Mouse (Mus musculus) left cerebral cortex, postnatal 10 days (tissue): ENCODE results near the gene Kcnk10. TPM values are rescaled to one million over a fixed set of nuclear protein-coding genes. Genes with fewer than 3 reads are reported as not detected.

ENCODE experiments used
- DNase-seq, 2 experiments: peaks; one replicate each; pipeline ENCODE4 v3.0.0; 2021 to 2022; ENCODE audit warnings: low spot score in 2 of 2, mixed read lengths in 1 of 2; ENCODE audit errors: extremely low spot score in 1 of 2
- intact Hi-C: fragments of 180-260 bp; cut with DNase I; formaldehyde crosslinking; loops from one replicate; pipeline ENCODE4 v1.15.1; 2025
- total RNA-seq, 2 experiments: library from RNA; stranded (reverse); gene quantifications; 2 replicates each; pipeline ENCODE4 v1.2.3; 2021

The Kcnk10 gene
- total RNA-seq, 2 experiments from 2014 or later, result 44.2 to 46.2 TPM

- intact Hi-C loops, result loop anchor here (5.0 kb wide), 1 partner anchor 37 kb away; no protein-coding TSS in a partner anchor
- DNase-seq, result no peak
Observed at GRCm38 (mm10) chr12:98535494-98535901, 42.6 kb downstream of the Kcnk10 start.

GRCm38 (mm10) chr12:98528635-98529034, 49.5 kb downstream of the Kcnk10 start:
- intact Hi-C loops, result no loop called here
- no peak for DNase-seq

GRCm38 (mm10) chr12:98525361-98525760, 52.7 kb downstream of the Kcnk10 start:
- no peak for DNase-seq
- intact Hi-C loops, result no loop called here

GRCm38 (mm10) chr12:98524331-98525311, 53.5 kb downstream of the Kcnk10 start:
- intact Hi-C loops, result no loop called here
- no peak for DNase-seq

GRCm38 (mm10) chr12:98521311-98521710, 56.8 kb downstream of the Kcnk10 start:
- intact Hi-C loops, result no loop called here
- no peak for DNase-seq

- intact Hi-C loops, result no loop called here
- DNase-seq, result no peak
Observed at GRCm38 (mm10) chr12:98520568-98520931, 57.6 kb downstream of the Kcnk10 start.

- intact Hi-C loops, result no loop called here
- no peak for DNase-seq
Observed at GRCm38 (mm10) chr12:98519866-98520567, 58.1 kb downstream of the Kcnk10 start.

GRCm38 (mm10) chr12:98505601-98506000, 72.5 kb downstream of the Kcnk10 start:
- intact Hi-C loops, result no loop called here
- no peak for DNase-seq

- intact Hi-C loops, result no loop called here
- DNase-seq, result no peak
Observed at GRCm38 (mm10) chr12:98501528-98502280, 76.4 kb downstream of the Kcnk10 start.

GRCm38 (mm10) chr12:98501045-98501444, 77.1 kb downstream of the Kcnk10 start:
- intact Hi-C loops, result no loop called here
- DNase-seq, result no peak

- intact Hi-C loops, result no loop called here
- no peak for DNase-seq
Observed at GRCm38 (mm10) chr12:98481460-98481859, 96.7 kb downstream of the Kcnk10 start.

- DNase-seq, result no peak
- intact Hi-C loops, result no loop called here
Observed at GRCm38 (mm10) chr12:98481048-98481447, 97.1 kb downstream of the Kcnk10 start.

- intact Hi-C loops, result loop anchor here (5.0 kb wide), 1 partner anchor 94 kb away; no protein-coding TSS in a partner anchor
- no peak for DNase-seq
Observed at GRCm38 (mm10) chr12:98477673-98478461, 100.2 kb downstream of the Kcnk10 start.

- DNase-seq, result no peak
- intact Hi-C loops, result no loop called here
Observed at GRCm38 (mm10) chr12:98471232-98471631, 106.9 kb downstream of the Kcnk10 start.

GRCm38 (mm10) chr12:98470097-98470496, 108.0 kb downstream of the Kcnk10 start:
- DNase-seq, result no peak
- intact Hi-C loops, result no loop called here

- intact Hi-C loops, result no loop called here
- no peak for DNase-seq
Observed at GRCm38 (mm10) chr12:98467793-98468192, 110.3 kb downstream of the Kcnk10 start.

GRCm38 (mm10) chr12:98459889-98460288, 118.2 kb downstream of the Kcnk10 start:
- intact Hi-C loops, result loop anchor here (5.0 kb wide), 1 partner anchor 112 kb away; no protein-coding TSS in a partner anchor
- peak in 1 of 2 experiments; percentile 29 for DNase-seq

- DNase-seq, result no peak
- intact Hi-C loops, result loop anchor here (5.0 kb wide), 1 partner anchor 113 kb away; no protein-coding TSS in a partner anchor
Observed at GRCm38 (mm10) chr12:98458944-98459343, 119.2 kb downstream of the Kcnk10 start.
